Mouse (Mus musculus) forebrain, postnatal 0 days (tissue): ENCODE data around the gene Tmem101. TPM values are rescaled to one million over a fixed set of nuclear protein-coding genes. Genes with fewer than 3 reads are reported as not detected.

Source experiments
- ATAC-seq: fragments of 200-750 bp; cut with Nextera tagmentation; 2 replicates; pipeline ENCODE4 v1.8.0; 2017; ENCODE audit warnings: mild to moderate bottlenecking, moderate library complexity
- DNase-seq: peaks from one replicate; pipeline ENCODE4 v3.0.0-alpha.2; 2015
- H3K27ac ChIP-seq: fragments of 300-500 bp; sonication (generic); 2 replicates; pipeline ENCODE4 v1.5.1; 2014; ENCODE audit warnings: low read depth, mild to moderate bottlenecking, antibody characterized with exemption, low read length, moderate library complexity, mixed read lengths
- H3K27me3 ChIP-seq: fragments of 300-500 bp; sonication (generic); 2 replicates; pipeline ENCODE4 v1.6.1; 2014; ENCODE audit warnings: mild to moderate bottlenecking, low read length, mixed read lengths; ENCODE audit not compliant: insufficient read depth
- H3K36me3 ChIP-seq: fragments of 300-500 bp; sonication (generic); 2 replicates; pipeline ENCODE4 v1.6.1; 2014; ENCODE audit warnings: mild to moderate bottlenecking, moderate library complexity; ENCODE audit not compliant: insufficient read depth
- H3K4me1 ChIP-seq: fragments of 300-500 bp; sonication (generic); 2 replicates; pipeline ENCODE4 v1.6.1; 2014; ENCODE audit warnings: antibody characterized with exemption; ENCODE audit not compliant: insufficient read depth
- H3K4me2 ChIP-seq: fragments of 300-500 bp; sonication (generic); 2 replicates; pipeline ENCODE4 v1.6.1; 2014; ENCODE audit warnings: low read depth, mild to moderate bottlenecking, moderate library complexity
- H3K4me3 ChIP-seq: fragments of 300-500 bp; sonication (generic); 2 replicates; pipeline ENCODE4 v1.5.1; 2014; ENCODE audit warnings: low read depth, low read length, mixed read lengths
- H3K9ac ChIP-seq: fragments of 300-500 bp; sonication (generic); 2 replicates; pipeline ENCODE4 v1.6.1; 2014; ENCODE audit warnings: mild to moderate bottlenecking
- H3K9me3 ChIP-seq: fragments of 300-500 bp; sonication (generic); 2 replicates; pipeline ENCODE4 v1.6.1; 2016; ENCODE audit warnings: low read length
- CTCF ChIP-seq: sonication (generic); IDR thresholded peaks from 2 replicates; pipeline ENCODE4 v1.5.1; 2016; ENCODE audit warnings: antibody characterized with exemption, control low read depth, low read depth
- WGBS: fragments of 180-500 bp; shearing (Covaris S2); extraction: QIAGEN DNeasy Blood & Tissue Kit; methylation state at CpG from one replicate; pipeline ENCODE4 v1.1.7; 2014; 5-methylcytosine and 5-hydroxymethylcytosine counted together
- polyA plus RNA-seq: library from polyadenylated mRNA; unstranded; fragments of >200 nt; fragmentation: Nextera tagmentation; extraction: Ambion mirVana; gene quantifications from 2 replicates; pipeline ENCODE4 v1.2.1, GENCODE M21; 2015
- total RNA-seq: library from RNA; depleted of rRNA; stranded (reverse); fragments of >200 nt; gene quantifications from 2 replicates; pipeline ENCODE4 v1.2.3, GENCODE M21; 2014; rRNA removed

Tmem101 gene
- total and polyA plus RNA-seq, 2 experiments from 2014 or later: 38.2 to 44.4 TPM

DNA sequence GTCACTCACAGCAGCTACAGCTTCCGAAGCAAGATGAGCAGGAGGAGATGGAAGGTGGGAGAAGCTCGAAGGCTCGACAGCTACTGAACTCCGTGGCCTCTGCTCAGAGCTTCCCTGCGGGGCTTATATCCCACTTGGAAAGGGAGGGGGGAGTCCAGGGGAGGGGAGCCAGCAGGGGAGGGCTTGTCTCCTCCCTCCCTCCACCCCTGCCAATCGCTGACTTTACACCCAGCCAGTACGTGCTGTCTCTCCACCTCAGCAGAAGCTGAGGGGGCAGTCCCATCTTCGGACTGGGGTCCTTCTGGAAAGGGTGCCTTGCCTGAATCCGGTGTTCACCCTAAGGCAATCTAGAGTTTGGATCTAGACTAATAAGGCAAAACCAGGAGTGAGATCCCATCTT, 48.5 kb downstream of the Tmem101 start, which contains the start of gene Pyy:
Pyy (minus strand) TSS at position 101 of the 400 bp plus-strand sequence.
- Histone ChIP-seq H3K9me3 (no peaks in the 10 kb centered on the region), H3K27ac (no peak within 1 kb of the TSS), H3K4me3 (no peak within 1 kb of the TSS), H3K36me3 (no peaks in the 10 kb centered on the region), H3K4me2 (no peak within 1 kb of the TSS), H3K9ac (no peak within 1 kb of the TSS), H3K4me1 (no peaks in the 10 kb centered on the region), H3K27me3 (peaks cover 39% of the 10 kb centered on the region)
- TF ChIP-seq CTCF: no peak
- DNase-seq: no peak
- ATAC-seq: no peak
- 9% methylated on average over 9 of the region's 9 CpGs for WGBS

DNA sequence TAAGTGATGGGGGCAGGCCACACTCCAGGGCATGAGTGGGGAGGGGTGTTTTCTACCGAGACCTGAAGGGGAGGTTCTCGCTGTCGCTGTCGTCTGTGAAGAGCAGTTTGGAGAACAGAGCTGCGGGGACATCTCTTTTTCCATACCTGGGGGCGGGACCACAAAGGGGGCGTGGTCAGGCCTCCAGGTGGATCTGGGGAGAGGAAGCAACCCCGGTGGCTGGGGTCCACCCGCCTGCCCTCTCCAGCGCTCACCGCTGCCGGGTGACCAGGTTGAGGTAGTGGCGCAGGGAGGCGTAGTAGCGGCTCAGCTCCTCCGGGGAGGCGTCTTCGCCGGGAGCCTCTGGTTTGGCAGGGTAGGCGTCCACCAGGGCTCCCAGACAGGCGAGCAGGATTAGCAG, 49.3 kb downstream of the Tmem101 start:
- 2% methylated on average over 20 of the region's 21 CpGs for WGBS
- Histone ChIP-seq H3K9me3 (no peaks in the 10 kb centered on the region), H3K36me3 (no peaks in the 10 kb centered on the region), H3K4me1 (no peaks in the 10 kb centered on the region), H3K4me2 (no peak overlapping the region), H3K4me3 (no peak overlapping the region), H3K9ac (no peak overlapping the region), H3K27me3 (peaks cover 39% of the 10 kb centered on the region), H3K27ac (no peak overlapping the region)
- no peak for DNase-seq
- ATAC-seq: no peak
- no peak for TF ChIP-seq CTCF

Other genes starting within 250 kb of the Tmem101 start
- gene Sost, start 189.4 kb downstream of the Tmem101 start, total RNA-seq: 0.31 TPM in 1 of 2 replicates, not detected in the other
- gene Sost, start 189.4 kb downstream of the Tmem101 start, polyA plus RNA-seq: not detected in 2 replicates
- not detected in 2 replicates for gene Cfap97d1, start 172.1 kb downstream of the Tmem101 start, total RNA-seq
- gene Cfap97d1, start 172.1 kb downstream of the Tmem101 start, polyA plus RNA-seq: not detected in 2 replicates
- gene Dusp3, start 169.4 kb downstream of the Tmem101 start, total RNA-seq: 32.8 and 35.5 TPM in 2 replicates
- 25.1 and 31.0 TPM in 2 replicates for gene Dusp3, start 169.4 kb downstream of the Tmem101 start, polyA plus RNA-seq
- 56.6 and 60.3 TPM in 2 replicates for gene Mpp3, start 127.9 kb downstream of the Tmem101 start, total RNA-seq
- gene Mpp3, start 127.9 kb downstream of the Tmem101 start, polyA plus RNA-seq: 45.5 and 46.4 TPM in 2 replicates
- 0.69 and 0.86 TPM in 2 replicates for gene Cd300lg, start 114.9 kb downstream of the Tmem101 start, total RNA-seq
- gene Cd300lg, start 114.9 kb downstream of the Tmem101 start, polyA plus RNA-seq: 0.15 and 0.30 TPM in 2 replicates
- 27.3 and 28.3 TPM in 2 replicates for gene Mpp2, start 67.9 kb downstream of the Tmem101 start, total RNA-seq
- gene Mpp2, start 67.9 kb downstream of the Tmem101 start, polyA plus RNA-seq: 14.1 and 21.4 TPM in 2 replicates
- not detected in 2 replicates for gene Ppy, start 55.1 kb downstream of the Tmem101 start, total RNA-seq
- gene Ppy, start 55.1 kb downstream of the Tmem101 start, polyA plus RNA-seq: not detected in 2 replicates
- not detected in 2 replicates for gene Pyy, start 48.6 kb downstream of the Tmem101 start, total RNA-seq
- not detected in 2 replicates for gene Pyy, start 48.6 kb downstream of the Tmem101 start, polyA plus RNA-seq
- gene Nags, start 10.9 kb downstream of the Tmem101 start, total RNA-seq: 0.14 and 0.15 TPM in 2 replicates
- 0.28 and 0.35 TPM in 2 replicates for gene Nags, start 10.9 kb downstream of the Tmem101 start, polyA plus RNA-seq
- gene Lsm12, start 28.9 kb upstream of the Tmem101 start, total RNA-seq: 76.7 and 86.4 TPM in 2 replicates
- 145 and 154 TPM in 2 replicates for gene Lsm12, start 28.9 kb upstream of the Tmem101 start, polyA plus RNA-seq
- gene G6pc3, start 33.2 kb upstream of the Tmem101 start, total RNA-seq: 27.3 and 32.1 TPM in 2 replicates
- 27.4 and 32.0 TPM in 2 replicates for gene G6pc3, start 33.2 kb upstream of the Tmem101 start, polyA plus RNA-seq
- 170 and 209 TPM in 2 replicates for gene Hdac5, start 73.8 kb upstream of the Tmem101 start, total RNA-seq
- 67.1 and 69.4 TPM in 2 replicates for gene Hdac5, start 73.8 kb upstream of the Tmem101 start, polyA plus RNA-seq
- 0.62 and 1.0 TPM in 2 replicates for gene BC030867, start 92.5 kb upstream of the Tmem101 start, total RNA-seq
- gene BC030867, start 92.5 kb upstream of the Tmem101 start, polyA plus RNA-seq: 1.5 and 1.6 TPM in 2 replicates
- 0.54 and 1.4 TPM in 2 replicates for gene Asb16, start 112.3 kb upstream of the Tmem101 start, total RNA-seq
- 0.11 TPM in 1 of 2 replicates, not detected in the other for gene Asb16, start 112.3 kb upstream of the Tmem101 start, polyA plus RNA-seq
- 72.5 and 77.4 TPM in 2 replicates for gene Tmub2, start 128.5 kb upstream of the Tmem101 start, total RNA-seq
- 63.0 and 67.0 TPM in 2 replicates for gene Tmub2, start 128.5 kb upstream of the Tmem101 start, polyA plus RNA-seq
- gene Atxn7l3, start 140.2 kb upstream of the Tmem101 start, total RNA-seq: 162 and 167 TPM in 2 replicates
- gene Atxn7l3, start 140.2 kb upstream of the Tmem101 start, polyA plus RNA-seq: 24.3 and 26.2 TPM in 2 replicates
- 94.3 and 109 TPM in 2 replicates for gene Ubtf, start 163.3 kb upstream of the Tmem101 start, total RNA-seq
- 73.2 and 78.7 TPM in 2 replicates for gene Ubtf, start 163.3 kb upstream of the Tmem101 start, polyA plus RNA-seq
- gene Slc4a1, start 209.8 kb upstream of the Tmem101 start, total RNA-seq: 0.24 and 1.2 TPM in 2 replicates
- gene Slc4a1, start 209.8 kb upstream of the Tmem101 start, polyA plus RNA-seq: 0.50 and 0.68 TPM in 2 replicates
- gene Rundc3a, start 237.0 kb upstream of the Tmem101 start, total RNA-seq: 306 and 418 TPM in 2 replicates
- 118 and 121 TPM in 2 replicates for gene Rundc3a, start 237.0 kb upstream of the Tmem101 start, polyA plus RNA-seq